Mouse (Mus musculus): ENCODE data around the gene Lonrf2.

Gene Lonrf2

GRCm38 (mm10) chr1:38835568-38836476 is 689 bp downstream of the Lonrf2 start:
- DNase-seq (ENCODE audit: low spot score) = peak; percentile 55

- DNase-seq (ENCODE audit: low spot score) = peak; percentile 58
Observed at GRCm38 (mm10) chr1:38834899-38835298, 1.6 kb downstream of the Lonrf2 start.

DNA sequence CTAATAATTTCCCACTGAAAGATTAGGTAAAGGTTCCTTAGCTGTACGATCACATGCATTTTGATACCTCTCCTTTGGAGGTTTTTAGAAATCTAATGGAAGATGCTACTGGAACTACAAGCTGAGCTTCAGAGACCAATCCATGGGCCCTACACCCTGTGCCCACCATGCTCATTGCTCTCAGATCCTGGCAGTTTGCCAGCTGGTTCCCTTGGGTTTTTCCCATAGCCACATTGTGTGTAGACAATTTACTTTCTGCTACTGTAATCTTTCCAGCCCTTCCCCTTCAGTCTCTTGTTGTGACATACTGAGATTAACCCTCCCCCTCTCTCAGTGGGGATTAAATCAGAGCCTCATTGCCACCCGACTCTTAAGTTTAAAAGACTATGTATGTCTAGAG is 11.6 kb downstream of the Lonrf2 start:
- no peak for DNase-seq (ENCODE audit: low spot score)

DNA sequence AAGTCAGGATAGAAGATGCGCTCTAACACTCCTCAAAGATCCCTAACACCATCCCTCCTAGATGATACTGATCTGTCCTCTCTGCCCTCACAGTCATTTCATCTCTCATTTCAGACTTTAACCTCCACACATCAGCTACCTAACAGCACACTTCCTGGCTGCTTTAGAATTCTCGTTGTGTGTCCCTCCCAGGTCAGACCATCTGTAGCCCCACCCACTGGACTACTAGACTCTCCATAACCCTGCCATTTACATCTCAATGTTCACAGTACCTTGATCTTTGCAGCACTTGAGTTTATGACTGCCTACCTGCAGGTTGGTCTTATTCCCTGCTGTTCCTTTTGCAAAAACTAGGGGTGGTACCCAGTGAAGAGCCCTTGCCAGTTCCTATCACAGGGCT is 12.7 kb downstream of the Lonrf2 start:
- no peak for DNase-seq (ENCODE audit: low spot score)

DNA sequence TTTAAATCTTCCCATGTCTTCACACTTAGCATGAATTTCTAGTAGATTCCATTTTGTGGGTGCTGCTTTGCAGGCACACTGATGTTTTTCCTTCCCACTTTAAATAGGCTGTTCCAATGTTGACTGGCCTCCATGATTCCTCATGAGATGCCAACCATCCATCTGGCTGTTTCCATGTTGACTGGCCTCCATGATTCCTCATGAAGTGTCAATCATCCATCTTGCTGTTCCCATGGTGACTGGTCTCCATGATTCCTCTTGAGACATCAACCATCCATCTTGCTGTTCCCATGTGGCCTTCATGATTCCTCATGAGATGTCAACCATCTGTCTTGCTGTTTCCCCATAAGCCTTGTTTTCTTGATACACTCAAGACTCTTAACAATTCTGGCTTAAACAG is 16.8 kb downstream of the Lonrf2 start:
- no peak for DNase-seq (ENCODE audit: low spot score)

DNA sequence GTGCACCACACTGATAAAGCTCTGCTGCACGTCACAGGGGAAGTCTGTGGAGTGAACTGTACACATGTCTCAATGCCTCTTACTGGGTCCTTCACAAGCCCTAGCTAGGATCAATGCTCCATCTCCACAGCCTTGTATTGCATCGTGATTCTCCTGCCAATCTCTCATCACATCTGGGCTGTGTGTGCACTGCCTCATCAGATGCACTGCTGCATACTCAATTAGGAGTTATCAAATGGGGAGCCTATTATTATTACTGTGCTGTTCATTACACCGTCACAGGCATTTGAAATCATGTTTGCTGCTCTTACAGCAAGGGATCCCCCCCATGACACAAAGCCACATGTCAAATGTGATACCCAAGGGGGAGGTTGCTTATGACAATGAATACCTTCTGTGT is 18.8 kb downstream of the Lonrf2 start:
- no peak for DNase-seq (ENCODE audit: low spot score)

GRCm38 (mm10) chr1:38817268-38817667 is 19.2 kb downstream of the Lonrf2 start:
- no peak for DNase-seq (ENCODE audit: low spot score)

DNA sequence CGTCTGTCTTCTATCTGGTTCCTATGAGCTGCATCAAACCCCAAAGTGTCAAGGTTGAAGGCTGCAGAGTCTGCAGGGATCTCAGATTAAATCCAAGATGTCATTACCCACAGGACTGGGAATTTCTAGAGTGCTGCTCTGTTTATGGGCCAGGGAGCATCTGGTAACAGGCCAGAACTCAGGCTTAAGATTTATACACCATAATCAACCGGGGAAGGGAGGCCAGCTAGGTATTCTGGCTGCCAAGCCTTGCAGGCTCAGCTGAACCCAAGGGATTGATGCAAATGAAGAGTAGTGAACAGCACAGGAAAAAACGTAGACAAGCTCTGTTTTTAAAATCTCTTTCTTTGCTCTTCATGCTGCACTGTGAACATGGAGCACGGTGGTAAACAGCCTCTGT is 20.2 kb downstream of the Lonrf2 start:
- DNase-seq (ENCODE audit: low spot score) = no peak

DNA sequence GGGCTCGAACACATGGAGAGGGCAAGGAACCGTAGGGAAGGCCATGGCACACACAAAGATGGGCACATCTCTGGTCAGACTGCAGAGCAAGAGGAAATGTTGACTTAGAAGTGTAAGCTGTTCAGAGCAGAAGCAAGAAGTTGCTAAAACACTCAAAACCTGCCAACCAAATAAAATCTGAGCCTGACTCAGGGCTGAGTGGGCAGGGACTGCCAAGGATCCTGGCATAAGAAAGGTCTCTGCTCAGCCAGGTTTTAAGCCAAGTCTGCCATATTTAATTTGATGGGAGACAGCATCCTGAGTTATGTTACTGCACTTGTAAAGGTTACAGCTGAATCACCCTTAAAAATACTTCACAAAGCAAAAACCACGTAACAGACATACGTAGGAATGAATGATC is 29.4 kb downstream of the Lonrf2 start:
- DNase-seq (ENCODE audit: low spot score) = no peak

DNA sequence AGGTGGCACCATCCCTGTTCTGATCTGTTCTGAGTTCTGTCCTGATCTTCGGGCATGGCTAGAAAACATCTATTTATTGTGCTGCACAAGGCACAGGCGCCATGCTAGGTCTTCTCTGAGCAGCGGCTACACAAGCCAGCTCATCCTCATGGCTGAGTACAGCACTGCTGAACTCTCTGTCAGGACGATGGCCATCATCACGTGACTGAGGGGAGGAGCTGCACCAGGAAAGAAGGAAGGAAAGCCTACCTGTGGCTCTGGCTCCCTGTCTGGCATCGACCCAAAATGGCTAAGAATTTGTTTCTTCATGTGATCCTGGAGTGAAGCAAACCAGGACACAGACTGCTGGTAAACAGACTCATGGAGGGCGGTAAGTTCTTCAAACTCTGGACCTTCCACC is 36.1 kb downstream of the Lonrf2 start:
- no peak for DNase-seq (ENCODE audit: low spot score)

DNA sequence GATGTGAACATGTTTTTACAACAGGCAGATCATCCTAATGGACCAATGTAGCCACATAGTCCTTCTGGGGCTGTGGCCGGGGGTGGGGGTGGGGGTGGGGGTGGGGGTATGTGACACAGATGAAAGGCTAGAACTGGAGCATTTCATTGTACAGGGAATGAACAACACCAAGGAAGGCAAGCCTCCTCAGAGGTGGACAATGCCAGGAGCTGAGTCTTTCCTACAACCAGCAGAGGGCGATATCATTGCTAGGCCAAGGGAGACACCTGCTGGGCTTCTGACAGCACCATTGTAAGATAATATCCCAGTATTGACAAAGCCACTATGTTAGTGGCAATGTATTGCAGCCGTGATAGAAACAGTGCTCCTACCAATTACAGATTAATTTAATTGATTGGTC is 37.2 kb downstream of the Lonrf2 start:
- DNase-seq (ENCODE audit: low spot score) = peak; percentile 81

GRCm38 (mm10) chr1:38796936-38797335 is 39.6 kb downstream of the Lonrf2 start:
- DNase-seq (ENCODE audit: low spot score) = peak; percentile 31

- DNase-seq (ENCODE audit: low spot score) = no peak
Observed at GRCm38 (mm10) chr1:38795496-38795895, 41.0 kb downstream of the Lonrf2 start.

DNA sequence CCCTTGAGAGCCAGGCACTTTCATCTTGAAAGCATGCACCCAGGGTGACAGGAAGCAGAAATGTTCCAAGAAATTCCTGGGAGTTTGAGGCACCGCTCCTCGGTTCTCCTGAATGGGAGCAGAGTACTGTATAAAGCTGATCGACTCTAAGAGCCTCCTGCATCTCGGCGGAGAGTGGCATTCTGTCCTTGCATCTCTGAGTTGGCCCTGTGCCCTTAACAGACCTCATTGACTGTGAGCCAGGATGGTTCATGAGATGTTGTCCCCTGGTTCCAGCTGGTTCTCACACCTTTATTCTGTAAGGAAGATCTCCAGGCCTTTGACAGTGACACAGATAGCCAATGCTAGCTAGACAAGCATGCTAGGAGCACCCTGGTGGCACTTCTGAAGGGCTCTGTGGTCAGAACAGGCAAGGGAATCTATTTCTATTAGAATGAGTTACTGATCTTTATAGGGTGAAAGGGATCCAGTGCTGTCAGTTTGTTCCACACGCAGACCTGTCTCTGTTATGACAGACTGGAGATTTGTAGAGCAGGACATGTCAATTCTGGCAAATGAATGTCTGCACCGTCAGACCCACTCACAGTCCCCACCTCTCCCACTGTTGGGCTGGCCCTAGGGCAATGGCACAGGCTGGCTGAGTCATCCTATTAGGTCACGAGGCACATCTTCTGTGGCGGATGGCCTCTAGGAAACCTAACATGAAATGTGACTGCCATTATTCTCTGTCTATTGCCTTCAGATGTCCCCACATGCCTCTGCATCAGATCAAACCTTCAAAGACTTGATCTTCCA is 45.3 kb downstream of the Lonrf2 start:
- no peak for DNase-seq (ENCODE audit: low spot score)

DNA sequence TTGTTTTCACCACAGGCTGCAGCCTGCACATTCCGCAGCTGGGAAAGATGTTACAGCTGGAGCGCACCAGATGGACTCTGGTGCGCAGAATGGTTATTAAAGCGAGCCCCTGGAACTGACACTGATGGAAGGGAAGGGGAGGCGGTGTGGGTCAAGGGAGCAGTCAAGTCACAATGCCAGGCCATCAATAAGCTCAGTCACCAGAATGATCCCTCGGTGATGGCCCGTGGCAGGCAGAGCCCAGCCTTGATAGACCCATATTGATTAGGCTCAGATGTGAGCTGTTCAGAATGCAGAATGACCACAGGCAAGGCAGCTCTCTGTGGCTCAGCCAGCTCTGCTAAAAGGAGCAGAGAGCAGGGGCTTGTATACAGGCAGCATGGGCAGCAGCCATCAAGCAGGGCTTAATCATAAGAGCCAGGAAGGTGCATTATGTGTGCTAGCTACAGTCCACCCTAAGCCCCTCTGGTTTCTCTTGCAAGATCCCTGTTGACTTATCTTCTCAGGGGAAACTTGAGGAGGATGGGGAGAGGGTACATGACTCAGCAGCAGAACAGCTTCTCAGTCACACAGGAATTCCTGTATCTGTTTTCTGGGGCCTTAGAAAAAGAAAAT is 46.4 kb downstream of the Lonrf2 start:
- DNase-seq (ENCODE audit: low spot score) = peak; percentile 76

DNA sequence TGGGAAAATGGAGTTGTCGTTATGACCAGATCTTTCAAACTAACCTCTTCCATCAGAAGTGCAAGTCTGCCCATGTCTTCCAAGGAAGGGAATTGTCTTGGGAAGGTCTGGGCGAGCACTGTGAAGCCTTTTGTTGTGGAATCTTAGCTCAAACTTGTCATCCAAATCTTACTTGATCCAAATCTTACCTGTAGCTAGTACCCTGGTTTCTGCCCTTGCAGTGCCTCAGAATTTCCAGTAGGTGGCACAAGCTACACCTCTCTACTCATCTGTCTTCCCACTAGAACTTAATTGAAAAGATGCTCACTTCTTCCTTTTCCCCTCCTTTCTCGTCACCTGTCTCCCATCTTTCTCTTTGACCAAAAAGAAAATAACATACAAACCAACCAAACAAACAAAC is 47.6 kb downstream of the Lonrf2 start:
- DNase-seq (ENCODE audit: low spot score) = peak; percentile 36

DNA sequence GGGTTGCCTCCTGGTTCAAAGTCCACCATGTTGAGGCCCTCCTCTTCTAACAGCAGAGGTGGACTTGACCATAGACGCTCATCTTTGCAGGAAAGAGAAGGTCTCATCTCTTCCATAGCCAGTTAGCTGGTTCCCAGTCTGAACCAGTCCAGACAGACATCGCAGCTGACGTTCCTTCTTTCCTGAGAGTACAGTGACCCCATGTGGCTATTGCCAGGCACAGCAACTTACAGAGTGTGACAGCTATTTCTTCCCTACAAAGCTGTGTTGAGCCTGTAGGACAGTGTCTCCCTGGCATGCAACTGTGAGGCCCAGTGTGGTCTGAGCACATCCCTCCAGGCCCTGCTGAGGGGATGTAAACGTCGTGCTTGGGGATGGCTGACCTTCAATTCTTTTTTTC is 49.1 kb downstream of the Lonrf2 start:
- DNase-seq (ENCODE audit: low spot score) = peak; percentile 87

GRCm38 (mm10) chr1:38786358-38786757 is 50.2 kb downstream of the Lonrf2 start:
- no peak for DNase-seq (ENCODE audit: low spot score)

DNA sequence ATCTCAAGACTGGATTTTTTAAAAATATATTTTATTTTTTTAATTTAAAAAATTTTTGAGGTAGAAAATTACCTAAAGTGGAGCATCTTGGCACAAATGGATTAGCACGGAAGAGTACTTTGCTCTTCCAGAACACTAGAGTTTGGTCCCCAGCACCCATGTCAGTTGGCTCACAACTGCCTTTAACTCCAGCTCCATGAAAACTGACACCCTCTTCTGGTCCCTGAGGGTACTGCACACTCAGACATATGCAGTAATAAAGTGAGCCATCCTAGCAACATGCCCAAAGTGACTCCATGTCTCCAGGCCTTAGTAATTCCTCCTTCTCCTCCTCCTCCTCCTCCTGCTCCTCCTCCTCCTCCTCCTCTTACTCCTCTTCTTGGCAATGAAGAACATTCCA is 58.2 kb downstream of the Lonrf2 start:
- no peak for DNase-seq (ENCODE audit: low spot score)

DNA sequence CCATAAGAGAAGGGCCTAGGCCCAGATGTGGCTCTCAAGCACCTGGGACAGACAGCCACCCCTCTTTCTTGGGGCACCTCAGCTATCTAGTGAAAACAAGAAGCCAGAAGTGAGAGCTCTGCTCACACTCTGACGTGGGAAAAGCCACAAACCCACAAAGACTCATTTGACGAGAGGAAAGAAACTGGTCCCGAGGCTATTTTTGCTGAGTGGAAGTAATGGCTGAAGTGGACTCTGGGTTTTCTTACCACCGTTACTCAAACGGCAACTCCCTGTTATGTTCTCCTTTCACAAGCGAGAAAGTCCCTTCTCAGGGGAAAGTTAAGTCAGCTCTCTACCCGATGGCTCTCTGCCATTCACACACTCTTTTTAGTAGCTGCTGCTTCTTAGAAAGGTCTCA is 59.0 kb downstream of the Lonrf2 start:
- DNase-seq (ENCODE audit: low spot score) = no peak

GRCm38 (mm10) chr1:38775713-38776112 is 60.8 kb downstream of the Lonrf2 start:
- DNase-seq (ENCODE audit: low spot score) = no peak

- peak; percentile 33 for DNase-seq (ENCODE audit: low spot score)
Observed at GRCm38 (mm10) chr1:38770676-38771075, 65.8 kb downstream of the Lonrf2 start.

- DNase-seq (ENCODE audit: low spot score) = peak; percentile 81
Observed at GRCm38 (mm10) chr1:38769920-38770319, 66.6 kb downstream of the Lonrf2 start.

All from embryo, embryonic 10 days (tissue).